Mouse (Mus musculus) MEL (cell line): Measurements from ENCODE around the gene Camta2. TPM values are rescaled to one million over a fixed set of nuclear protein-coding genes. Genes with fewer than 3 reads are reported as not detected.

Source experiments
- DNase-seq: peaks from one replicate; pipeline ENCODE4 v3.0.0; 2011; ENCODE audit warnings: low read depth, low spot score
- H3K27ac ChIP-seq: 2 replicates; pipeline ENCODE4 v1.5.1; 2012; ENCODE audit warnings: low read depth, mild to moderate bottlenecking, control low read depth, low read length, moderate library complexity; ENCODE audit not compliant: control insufficient read depth
- H3K27me3 ChIP-seq, 2 experiments: fragments of 150-350 bp in 1 of 2; sonication (generic) in 1 of 2; 2 replicates each; pipeline ENCODE4 v1.6.1; 2012; ENCODE audit warnings: low read length in 2 of 2, mild to moderate bottlenecking in 2 of 2, improper control_type of control experiment in 1 of 2, moderate library complexity in 1 of 2; ENCODE audit not compliant: insufficient read depth in 2 of 2, control insufficient read depth in 1 of 2
- H3K36me3 ChIP-seq, 2 experiments: 2 replicates each; pipeline ENCODE4 v1.6.1; 2012 to 2014; ENCODE audit warnings: low read length in 2 of 2, improper control_type of control experiment in 1 of 2, inconsistent platforms in 1 of 2, mild to moderate bottlenecking in 1 of 2; ENCODE audit not compliant: insufficient read depth in 2 of 2, control insufficient read depth in 1 of 2
- H3K4me1 ChIP-seq, 2 experiments: fragments of 150-350 bp in 1 of 2; sonication (generic) in 1 of 2; 2 replicates each; pipeline ENCODE4 v1.6.1; 2012; ENCODE audit warnings: low read length in 2 of 2, improper control_type of control experiment in 1 of 2, mild to moderate bottlenecking in 1 of 2; ENCODE audit not compliant: insufficient read depth in 2 of 2, control insufficient read depth in 1 of 2
- H3K4me3 ChIP-seq, 2 experiments: fragments of 150-350 bp in 1 of 2; sonication (generic) in 1 of 2; 2 replicates each; pipeline ENCODE4 v1.5.1; 2012; ENCODE audit warnings: low read depth in 2 of 2, low read length in 2 of 2, mild to moderate bottlenecking in 2 of 2, moderate library complexity in 2 of 2, control low read depth in 1 of 2, improper control_type of control experiment in 1 of 2; ENCODE audit not compliant: control insufficient read depth in 1 of 2, insufficient read depth in 1 of 2
- H3K79me2 ChIP-seq: 2 replicates; pipeline ENCODE4 v1.6.1; 2012; ENCODE audit warnings: mild to moderate bottlenecking, low read length, moderate library complexity; ENCODE audit not compliant: control insufficient read depth, poor library complexity, insufficient read depth
- H3K9ac ChIP-seq: 2 replicates; pipeline ENCODE4 v1.6.1; 2012; ENCODE audit warnings: low read depth, mild to moderate bottlenecking, control low read depth, low read length, moderate library complexity; ENCODE audit not compliant: control insufficient read depth, poor library complexity, severe bottlenecking
- H3K9me3 ChIP-seq: fragments of 150-350 bp; sonication (generic); replicated peaks from 2 replicates; pipeline ENCODE4 v1.6.1; 2012; ENCODE audit warnings: mild to moderate bottlenecking, low read length, improper control_type of control experiment, moderate library complexity; ENCODE audit not compliant: insufficient read depth
- BHLHE40 ChIP-seq: IDR thresholded peaks from 2 replicates; pipeline ENCODE4 v1.6.1; 2012; ENCODE audit warnings: low read depth, mild to moderate bottlenecking, inconsistent platforms, low read length, improper control_type of control experiment, borderline replicate concordance
- CHD1 ChIP-seq: IDR thresholded peaks from 2 replicates; pipeline ENCODE4 v1.6.1; 2012; ENCODE audit warnings: low read depth, mild to moderate bottlenecking, inconsistent platforms, low read length, improper control_type of control experiment
- CHD2 ChIP-seq: IDR thresholded peaks from 2 replicates; pipeline ENCODE4 v1.6.1; 2011; ENCODE audit warnings: low read length, improper control_type of control experiment
- CTCF ChIP-seq, 3 experiments: IDR thresholded peaks in 2 of 3; conservative IDR thresholded peaks in 1 of 3; 2 replicates each; pipeline ENCODE4 v1.5.1; 2011 to 2012; ENCODE audit warnings: low read length in 3 of 3, low read depth in 2 of 3, mild to moderate bottlenecking in 2 of 3, improper control_type of control experiment in 1 of 3, inconsistent platforms in 1 of 3, mixed read lengths in 1 of 3, moderate library complexity in 1 of 3; ENCODE audit not compliant: control insufficient read depth in 1 of 3, insufficient read depth in 1 of 3, poor library complexity in 1 of 3, severe bottlenecking in 1 of 3
- E2F4 ChIP-seq: IDR thresholded peaks from 2 replicates; pipeline ENCODE4 v1.6.1; 2011; ENCODE audit warnings: low read depth, low read length, improper control_type of control experiment, borderline replicate concordance
- ELF1 ChIP-seq: IDR thresholded peaks from 2 replicates; pipeline ENCODE4 v1.6.1; 2014; ENCODE audit warnings: low read depth, mild to moderate bottlenecking, inconsistent platforms, low read length, improper control_type of control experiment, moderate library complexity
- EP300 ChIP-seq, 2 experiments: IDR thresholded peaks; 2 replicates each; pipeline ENCODE4 v1.6.1; 2011; ENCODE audit warnings: improper control_type of control experiment in 2 of 2, low read length in 2 of 2, low read depth in 1 of 2, mild to moderate bottlenecking in 1 of 2
- GABPA ChIP-seq: IDR thresholded peaks from 2 replicates; pipeline ENCODE4 v1.6.1; 2012; ENCODE audit warnings: low read depth, mild to moderate bottlenecking, inconsistent platforms, low read length, improper control_type of control experiment, moderate library complexity
- GATA1 ChIP-seq: IDR thresholded peaks from 2 replicates; pipeline ENCODE4 v1.6.1; 2011; ENCODE audit warnings: low read depth, low read length, improper control_type of control experiment
- HCFC1 ChIP-seq: IDR thresholded peaks from 2 replicates; pipeline ENCODE4 v1.6.1; 2012; ENCODE audit warnings: low read depth, mild to moderate bottlenecking, inconsistent platforms, low read length, improper control_type of control experiment, moderate library complexity
- JUND ChIP-seq: IDR thresholded peaks from 2 replicates; pipeline ENCODE4 v1.6.1; 2011; ENCODE audit warnings: low read depth, mild to moderate bottlenecking, improper control_type of control experiment, low read length
- KAT2A ChIP-seq: conservative IDR thresholded peaks from 2 replicates; pipeline ENCODE4 v1.6.1; 2012; ENCODE audit warnings: low read depth, low read length, improper control_type of control experiment, inconsistent platforms
- MAFK ChIP-seq: IDR thresholded peaks from 2 replicates; pipeline ENCODE4 v1.6.1; 2011; ENCODE audit warnings: low read depth, mild to moderate bottlenecking, low read length, improper control_type of control experiment, borderline replicate concordance
- MAX ChIP-seq: IDR thresholded peaks from 2 replicates; pipeline ENCODE4 v1.6.1; 2011; ENCODE audit warnings: low read length, improper control_type of control experiment
- MAZ ChIP-seq: IDR thresholded peaks from 2 replicates; pipeline ENCODE4 v1.6.1; 2012; ENCODE audit warnings: low read depth, mild to moderate bottlenecking, inconsistent platforms, low read length, improper control_type of control experiment
- MXI1 ChIP-seq: IDR thresholded peaks from 2 replicates; pipeline ENCODE4 v1.6.1; 2011; ENCODE audit warnings: mild to moderate bottlenecking, low read depth, low read length, improper control_type of control experiment
- MYB ChIP-seq: IDR thresholded peaks from 2 replicates; pipeline ENCODE4 v1.6.1; 2011; ENCODE audit warnings: mild to moderate bottlenecking, low read depth, low read length, improper control_type of control experiment
- MYC ChIP-seq: IDR thresholded peaks from 2 replicates; pipeline ENCODE4 v1.6.1; 2011; ENCODE audit warnings: low read depth, mild to moderate bottlenecking, low read length, improper control_type of control experiment, moderate library complexity
- NELFE ChIP-seq: IDR thresholded peaks from 2 replicates; pipeline ENCODE4 v1.6.1; 2011; ENCODE audit warnings: low read depth, low read length, improper control_type of control experiment
- NRF1 ChIP-seq: IDR thresholded peaks from 2 replicates; pipeline ENCODE4 v1.6.1; 2014; ENCODE audit warnings: low read depth, mild to moderate bottlenecking, inconsistent platforms, low read length, improper control_type of control experiment, moderate library complexity; ENCODE audit not compliant: poor library complexity, insufficient read depth, severe bottlenecking
- POLR2A ChIP-seq, 2 experiments: IDR thresholded peaks; 2 replicates each; pipeline ENCODE4 v1.6.1; 2011 to 2012; ENCODE audit warnings: low read length in 2 of 2, mild to moderate bottlenecking in 2 of 2, control low read depth in 1 of 2, improper control_type of control experiment in 1 of 2, low read depth in 1 of 2, moderate library complexity in 1 of 2; ENCODE audit not compliant: control insufficient read depth in 1 of 2, insufficient read depth in 1 of 2, poor library complexity in 1 of 2
- POLR2AphosphoS2 ChIP-seq: IDR thresholded peaks from 2 replicates; pipeline ENCODE4 v1.6.1; 2011; ENCODE audit warnings: low read length, improper control_type of control experiment
- POLR2AphosphoS5 ChIP-seq: IDR thresholded peaks from 2 replicates; pipeline ENCODE4 v1.6.1; 2012; ENCODE audit warnings: low read depth, borderline replicate concordance, mild to moderate bottlenecking, inconsistent platforms, low read length, moderate library complexity, mixed read lengths
- RAD21 ChIP-seq: IDR thresholded peaks from 2 replicates; pipeline ENCODE4 v1.6.1; 2011; ENCODE audit warnings: mild to moderate bottlenecking, low read depth, low read length, improper control_type of control experiment
- RCOR1 ChIP-seq: IDR thresholded peaks from 2 replicates; pipeline ENCODE4 v1.6.1; 2012; ENCODE audit warnings: low read depth, mild to moderate bottlenecking, inconsistent platforms, low read length, improper control_type of control experiment
- SMC3 ChIP-seq: IDR thresholded peaks from 2 replicates; pipeline ENCODE4 v1.6.1; 2011; ENCODE audit warnings: low read depth, low read length, improper control_type of control experiment
- TAL1 ChIP-seq: IDR thresholded peaks from 2 replicates; pipeline ENCODE4 v1.6.1; 2012; ENCODE audit warnings: mild to moderate bottlenecking, inconsistent platforms, low read length, moderate library complexity, mixed read lengths
- TBP ChIP-seq: IDR thresholded peaks from 2 replicates; pipeline ENCODE4 v1.8.0; 2011; ENCODE audit warnings: low read depth, low read length, improper control_type of control experiment
- TCF12 ChIP-seq: IDR thresholded peaks from 2 replicates; pipeline ENCODE4 v1.6.1; 2014; ENCODE audit warnings: low read depth, mild to moderate bottlenecking, inconsistent platforms, low read length, improper control_type of control experiment, moderate library complexity
- UBTF ChIP-seq: IDR thresholded peaks from 2 replicates; pipeline ENCODE4 v1.6.1; 2012; ENCODE audit warnings: low read depth, mild to moderate bottlenecking, inconsistent platforms, low read length, improper control_type of control experiment, moderate library complexity, borderline replicate concordance; ENCODE audit not compliant: insufficient read depth
- USF1 ChIP-seq: IDR thresholded peaks from 2 replicates; pipeline ENCODE4 v1.6.1; 2014; ENCODE audit warnings: low read depth, mild to moderate bottlenecking, inconsistent platforms, low read length, improper control_type of control experiment, moderate library complexity
- USF2 ChIP-seq, 2 experiments: IDR thresholded peaks; 2 replicates each; pipeline ENCODE4 v1.6.1; 2011 to 2012; ENCODE audit warnings: improper control_type of control experiment in 2 of 2, low read length in 2 of 2, borderline replicate concordance in 1 of 2, inconsistent platforms in 1 of 2, low read depth in 1 of 2, mild to moderate bottlenecking in 1 of 2; ENCODE audit not compliant: insufficient read depth in 1 of 2
- ZC3H11A ChIP-seq: IDR thresholded peaks from 2 replicates; pipeline ENCODE4 v1.6.1; 2012; ENCODE audit warnings: low read depth, mild to moderate bottlenecking, inconsistent platforms, low read length, improper control_type of control experiment
- ZKSCAN1 ChIP-seq: IDR thresholded peaks from 2 replicates; pipeline ENCODE4 v1.6.1; 2012; ENCODE audit warnings: low read depth, mild to moderate bottlenecking, inconsistent platforms, low read length, improper control_type of control experiment, moderate library complexity
- ZNF384 ChIP-seq: IDR thresholded peaks from 2 replicates; pipeline ENCODE4 v1.6.1; 2012; ENCODE audit warnings: low read depth, mild to moderate bottlenecking, inconsistent platforms, low read length, improper control_type of control experiment
- polyA plus RNA-seq, 2 experiments: library from polyadenylated mRNA; stranded (reverse) in 1 of 2; unstranded in 1 of 2; fragments of >175 nt in 1 of 2; fragments of >200 nt in 1 of 2; gene quantifications; 2 replicates each; pipeline versions ENCODE4 v1.2.1 to v1.2.4; 2012; ENCODE audit warnings: low replicate concordance in 2 of 2, low read depth in 1 of 2; ENCODE audit not compliant: insufficient read length in 2 of 2, insufficient read depth in 1 of 2, missing spikeins in 1 of 2
- total RNA-seq: library from RNA; depleted of rRNA; stranded (reverse); fragments of 300-350 nt; gene quantifications from 2 replicates; pipeline ENCODE4 v1.2.3, GENCODE M21; 2012

Gene Camta2
- total and polyA plus RNA-seq, 3 experiments = 1.9 to 15.0 TPM; not detected in 1

GRCm38 (mm10) chr11:70655571-70656455 is 32.1 kb downstream of the Camta2 start:
- H3K4me3 ChIP-seq = peak overlapping the region; percentile 74 to 80
- peak overlapping the region; percentile 88 for H3K9ac ChIP-seq
- H3K4me1 ChIP-seq = peaks cover 3 to 34% of the 10 kb centered on the region in 2 experiments
- DNase-seq = peak; percentile 90
- H3K79me2 ChIP-seq = peaks cover 51% of the 10 kb centered on the region
- H3K9me3 ChIP-seq = no peaks in the 10 kb centered on the region
- peaks cover 8 to 30% of the 10 kb centered on the region in 2 experiments; a peak in 3 of 4 replicates for H3K36me3 ChIP-seq
- no peaks in the 10 kb centered on the region for H3K27me3 ChIP-seq
- H3K27ac ChIP-seq = peak overlapping the region; percentile 99
- TF ChIP-seq EP300 (IDR thresholded peaks at IDR 0.05; ENCODE audit: low read depth in 1 of 2, low read length in 2 of 2) (peak in 1 of 2 experiments; percentile 57; a peak in 3 of 4 replicates), POLR2AphosphoS5 (no peak), MXI1 (peak; percentile 82), ZC3H11A (no peak), NELFE (peak; percentile 50; the same call in 1 of the 2 replicates), CTCF (IDR thresholded peaks at IDR 0.05 in 2 of 3, conservative IDR thresholded peaks at IDR 0.05 in 1 of 3; ENCODE audit: control insufficient read depth in 1 of 3, insufficient read depth in 1 of 3, low read depth in 2 of 3, low read length in 3 of 3, poor library complexity in 1 of 3, severe bottlenecking in 1 of 3) (no peak), ELF1 (peak; percentile 51; the same call in 1 of the 2 replicates), MYB (no peak), UBTF (no peak; the same call in 1 of the 2 replicates), TAL1 (no peak), ZNF384 (no peak), MAZ (peak; percentile 90), TCF12 (peak; percentile 15), JUND (no peak), USF1 (peak; percentile 79), KAT2A (no peak), GATA1 (no peak), GABPA (no peak), MYC (peak; percentile 90), POLR2A (IDR thresholded peaks at IDR 0.05; ENCODE audit: control insufficient read depth in 1 of 2, insufficient read depth in 1 of 2, low read depth in 1 of 2, low read length in 2 of 2, poor library complexity in 1 of 2) (peak; percentile 11 to 60), POLR2AphosphoS2 (no peak), E2F4 (no peak), MAFK (no peak), RAD21 (no peak), MAX (peak; percentile 94), ZKSCAN1 (no peak), HCFC1 (peak; percentile 29; the same call in 1 of the 2 replicates), CHD2 (no peak), TBP (no peak), RCOR1 (no peak), SMC3 (no peak), NRF1 (peak; percentile 23; the same call in 1 of the 2 replicates), BHLHE40 (peak; percentile 41; the same call in 1 of the 2 replicates), USF2 (IDR thresholded peaks at IDR 0.05; ENCODE audit: borderline replicate concordance in 1 of 2, insufficient read depth in 1 of 2, low read depth in 1 of 2, low read length in 2 of 2) (no peak), CHD1 (no peak; the same call in 1 of the 2 replicates)
